Mouse (Mus musculus): ENCODE results near the gene Bsnd.

GRCm38 (mm10) chr4:106525001-106525400 is 32.9 kb upstream of the Bsnd start:
- TF ChIP-seq ZMIZ1 (IDR thresholded peaks at IDR 0.05; ENCODE audit: low read depth, low read length), result no peak
- TF ChIP-seq MAZ (IDR thresholded peaks at IDR 0.05; ENCODE audit: low read depth, low read length), result no peak
- TF ChIP-seq RAD21 (IDR thresholded peaks at IDR 0.05; ENCODE audit: low read depth, low read length), result no peak
- TF ChIP-seq PAX5 (IDR thresholded peaks at IDR 0.05; ENCODE audit: low read length), result no peak
- TF ChIP-seq CTCF (conservative IDR thresholded peaks at IDR 0.05 in 1 of 2, IDR thresholded peaks at IDR 0.05 in 1 of 2; ENCODE audit: low read depth in 2 of 2, low read length in 2 of 2), result no peak
- no peak for TF ChIP-seq POLR2A (IDR thresholded peaks at IDR 0.05; ENCODE audit: low read depth, low read length)
- no peak for TF ChIP-seq ELF1 (IDR thresholded peaks at IDR 0.05; ENCODE audit: low read depth, low read length)
- no peak for TF ChIP-seq MAFK (IDR thresholded peaks at IDR 0.05; ENCODE audit: insufficient replicate concordance, low read length)
- TF ChIP-seq KAT2A (IDR thresholded peaks at IDR 0.05; ENCODE audit: insufficient replicate concordance, low read length), result no peak

Data from CH12.LX (cell line).